ENCODE assay signal across 35 mouse cellular contexts in the genomic region with DNA sequence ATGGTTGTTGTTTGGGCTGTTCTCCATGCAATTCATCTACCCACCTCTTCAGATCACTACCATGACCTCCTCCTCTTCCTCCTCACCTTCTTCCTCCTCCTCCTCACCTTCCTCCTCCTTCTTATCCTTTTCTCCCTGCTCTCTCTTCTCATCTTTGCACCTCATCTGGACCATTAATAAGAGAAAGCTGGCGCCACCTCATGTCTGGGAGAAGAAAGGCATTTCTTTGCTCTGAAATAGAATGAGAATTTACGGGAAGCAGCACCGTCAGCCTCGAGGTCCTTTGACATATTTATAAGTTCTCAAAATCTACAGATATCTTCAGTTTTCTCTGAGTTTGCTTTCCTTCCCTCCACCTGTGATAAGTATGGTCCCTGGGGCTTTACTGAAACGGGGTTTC. TPM values are rescaled to one million over a fixed set of nuclear protein-coding genes. Genes with fewer than 3 reads are reported as not detected.
DNase-seq lines count a peak whose midpoint lies in the region; ATAC-seq and TF ChIP-seq lines count a peak whose summit lies in the region.
"Had no signal": no experiment of that assay in that cellular context is flagged by ENCODE, and none has a peak within 500 bp of the region (broad histone marks: within the 10 kb centered on the region; RNA-seq: fewer than 3 reads in every experiment).

No protein-coding gene starts in this region.

- TF ChIP-seq POLR2A in heart, adult 2 months (IDR thresholded peaks at IDR 0.05; ENCODE audit: insufficient read depth, low read depth, low read length): no peak
- no peak for TF ChIP-seq POLR2A in lung, adult 2 months (IDR thresholded peaks at IDR 0.05; ENCODE audit: borderline replicate concordance, extremely low read depth, low read depth, low read length)

- H3K27me3 ChIP-seq in heart, adult 2 months (ENCODE audit: control insufficient read depth, insufficient read depth, low read length): no peaks in the 10 kb centered on the region
- no peaks in the 10 kb centered on the region for H3K27me3 ChIP-seq in heart, embryonic 10.5 days (ENCODE audit: insufficient read depth, poor library complexity, severe bottlenecking)
- no peaks in the 10 kb centered on the region for H3K27me3 ChIP-seq in kidney, postnatal 0 days (ENCODE audit: insufficient read depth, low read length)
- no peaks in the 10 kb centered on the region for H3K27me3 ChIP-seq in lung, postnatal 0 days (replicated peaks; ENCODE audit: insufficient read depth, low read length)
- H3K27me3 ChIP-seq: embryonic facial prominence, embryonic 15.5 days; forebrain, embryonic 12.5 days; heart, embryonic 12.5 days; limb, embryonic 12.5 days; liver, embryonic 13.5 days; neural tube, embryonic 12.5 days had no signal

- ATAC-seq in kidney, postnatal 0 days (replicated peaks; ENCODE audit: low FRiP score, low read depth): no peak
- ATAC-seq in lung, postnatal 0 days: no peak
- ATAC-seq: forebrain, postnatal 0 days; hindbrain, embryonic 16.5 days; intestine, embryonic 16.5 days; midbrain, embryonic 16.5 days had no signal

- H3K27ac ChIP-seq in heart, adult 2 months: no peak overlapping the region
- no peak overlapping the region for H3K27ac ChIP-seq in heart, embryonic 10.5 days
- no peak overlapping the region for H3K27ac ChIP-seq in kidney, postnatal 0 days
- no peak overlapping the region for H3K27ac ChIP-seq in lung, postnatal 0 days (ENCODE audit: low read length)
- H3K27ac ChIP-seq: embryonic facial prominence, embryonic 10.5 days; embryonic facial prominence, embryonic 15.5 days; forebrain, embryonic 12.5 days; hindbrain, embryonic 10.5 days; limb, embryonic 12.5 days; liver, embryonic 13.5 days; midbrain, embryonic 10.5 days; neural tube, embryonic 12.5 days had no signal

- 58% methylated on average over 5 of the region's 5 CpGs for WGBS in heart, adult 2 months
- 59% methylated on average over 5 of the region's 5 CpGs for WGBS in heart, embryonic 10.5 days
- 49% methylated on average over 5 of the region's 5 CpGs for WGBS in kidney, postnatal 0 days
- WGBS in lung, postnatal 0 days: 57% methylated on average over 5 of the region's 5 CpGs
- WGBS in lung, adult 2 months: 49% methylated on average over 5 of the region's 5 CpGs

- DNase-seq in heart, adult 2 months: no peak
- no peak for DNase-seq in heart, embryonic 10.5 days (ENCODE audit: low spot score)
- DNase-seq in kidney, postnatal 0 days (ENCODE audit: low spot score): no peak
- no peak for DNase-seq in kidney, adult 18-20 months
- DNase-seq in lung, postnatal 0 days (ENCODE audit: low spot score): peak; percentile 36
- no peak for DNase-seq in lung, adult 2 months
- no peak for DNase-seq in embryo, embryonic 11 days
- DNase-seq: adrenal gland, postnatal 36 days; cerebellum, adult 2 months; cerebellum, postnatal 14 days; forebrain, postnatal 0 days; gastrocnemius, postnatal 25 days; heart, postnatal 10 days; kidney, postnatal 4 days; layer of hippocampus, adult 9-11 months; liver, embryonic 13.5 days; lung, embryonic 14.5 days; right cerebral cortex, adult 18-20 months; spleen, adult 18-20 months; thymus, adult 18-20 months; thymus, postnatal 25 days had no signal

- intact Hi-C loops in heart, adult 2 months (cut with DNase I): no loop called here

- no peaks in the 10 kb centered on the region for H3K79me2 ChIP-seq in heart, adult 2 months (replicated peaks; ENCODE audit: control insufficient read depth, insufficient read depth, low read length)

- no peak overlapping the region for H3K9ac ChIP-seq in heart, adult 2 months (ENCODE audit: low read depth, low read length)
- H3K9ac ChIP-seq in kidney, postnatal 0 days (ENCODE audit: low read depth, low read length): no peak overlapping the region
- H3K9ac ChIP-seq in lung, postnatal 0 days (replicated peaks; ENCODE audit: low read depth): no peak overlapping the region
- H3K9ac ChIP-seq: embryonic facial prominence, embryonic 15.5 days; forebrain, embryonic 12.5 days; forebrain, postnatal 0 days; heart, embryonic 12.5 days; limb, embryonic 12.5 days; liver, embryonic 13.5 days; lung, embryonic 14.5 days; neural tube, embryonic 12.5 days had no signal

- H3K9me3 ChIP-seq in heart, embryonic 10.5 days: no peaks in the 10 kb centered on the region
- H3K9me3 ChIP-seq in kidney, postnatal 0 days (replicated peaks; ENCODE audit: low read length): no peaks in the 10 kb centered on the region
- no peaks in the 10 kb centered on the region for H3K9me3 ChIP-seq in lung, postnatal 0 days (ENCODE audit: low read length)
- H3K9me3 ChIP-seq: embryonic facial prominence, embryonic 15.5 days; forebrain, embryonic 12.5 days; heart, embryonic 12.5 days; hindbrain, embryonic 10.5 days; limb, embryonic 12.5 days; liver, embryonic 13.5 days; midbrain, embryonic 10.5 days; neural tube, embryonic 12.5 days had no signal

- TF ChIP-seq EP300 in heart, adult 2 months (IDR thresholded peaks at IDR 0.05; ENCODE audit: insufficient read depth, low read depth, low read length): no peak
- no peak for TF ChIP-seq EP300 in lung, postnatal 0 days (IDR thresholded peaks at IDR 0.05)

- no peaks in the 10 kb centered on the region for H3K4me1 ChIP-seq in heart, adult 2 months (ENCODE audit: control insufficient read depth, insufficient read depth, low read length)
- H3K4me1 ChIP-seq in heart, embryonic 10.5 days: no peaks in the 10 kb centered on the region
- no peaks in the 10 kb centered on the region for H3K4me1 ChIP-seq in kidney, postnatal 0 days (replicated peaks; ENCODE audit: insufficient read depth, low read length)
- H3K4me1 ChIP-seq in lung, postnatal 0 days (ENCODE audit: insufficient read depth, low read depth, low read length): no peaks in the 10 kb centered on the region
- no peaks in the 10 kb centered on the region for H3K4me1 ChIP-seq in lung, adult 2 months (ENCODE audit: control insufficient read depth, insufficient read depth, low read length)
- H3K4me1 ChIP-seq: embryonic facial prominence, embryonic 10.5 days; embryonic facial prominence, embryonic 15.5 days; forebrain, embryonic 12.5 days; heart, embryonic 12.5 days; hindbrain, embryonic 10.5 days; limb, embryonic 12.5 days; liver, embryonic 13.5 days; midbrain, embryonic 10.5 days; neural tube, embryonic 12.5 days had no signal

- H3K36me3 ChIP-seq in heart, adult 2 months (ENCODE audit: control insufficient read depth, insufficient read depth, low read length): no peaks in the 10 kb centered on the region
- H3K36me3 ChIP-seq in heart, embryonic 10.5 days: no peaks in the 10 kb centered on the region
- no peaks in the 10 kb centered on the region for H3K36me3 ChIP-seq in kidney, postnatal 0 days (ENCODE audit: insufficient read depth, low read length)
- no peaks in the 10 kb centered on the region for H3K36me3 ChIP-seq in lung, postnatal 0 days (ENCODE audit: insufficient read depth, low read length)
- H3K36me3 ChIP-seq: embryonic facial prominence, embryonic 10.5 days; embryonic facial prominence, embryonic 15.5 days; forebrain, embryonic 12.5 days; heart, embryonic 12.5 days; hindbrain, embryonic 10.5 days; limb, embryonic 12.5 days; liver, embryonic 13.5 days; midbrain, embryonic 10.5 days; neural tube, embryonic 12.5 days had no signal

- H3K4me3 ChIP-seq in heart, adult 2 months: no peak overlapping the region
- H3K4me3 ChIP-seq in heart, embryonic 10.5 days: no peak overlapping the region
- no peak overlapping the region for H3K4me3 ChIP-seq in kidney, postnatal 0 days (replicated peaks; ENCODE audit: low read depth, low read length)
- H3K4me3 ChIP-seq in lung, postnatal 0 days (ENCODE audit: low read depth, low read length): no peak overlapping the region
- no peak overlapping the region for H3K4me3 ChIP-seq in lung, adult 2 months (replicated peaks; ENCODE audit: extremely low read depth, low read depth, low read length)
- H3K4me3 ChIP-seq: embryonic facial prominence, embryonic 10.5 days; embryonic facial prominence, embryonic 15.5 days; forebrain, embryonic 12.5 days; heart, embryonic 12.5 days; hindbrain, embryonic 10.5 days; limb, embryonic 12.5 days; liver, embryonic 13.5 days; midbrain, embryonic 10.5 days; myocyte; neural tube, embryonic 12.5 days had no signal

- peak; percentile 18; the same call in 1 of the 2 replicates for TF ChIP-seq CTCF in heart, adult 2 months (IDR thresholded peaks at IDR 0.05)
- peak; percentile 49; the same call in 1 of the 2 replicates for TF ChIP-seq CTCF in kidney, postnatal 0 days (IDR thresholded peaks at IDR 0.05; ENCODE audit: low read depth)
- peak; percentile 47 for TF ChIP-seq CTCF in lung, postnatal 0 days (IDR thresholded peaks at IDR 0.05)
- TF ChIP-seq CTCF in lung, adult 2 months (IDR thresholded peaks at IDR 0.05; ENCODE audit: insufficient read depth, low read length): no peak

- no peak overlapping the region for H3K4me2 ChIP-seq in kidney, postnatal 0 days (ENCODE audit: low read length)
- H3K4me2 ChIP-seq in lung, postnatal 0 days (replicated peaks; ENCODE audit: low read depth, low read length): no peak overlapping the region
- H3K4me2 ChIP-seq: embryonic facial prominence, embryonic 15.5 days; forebrain, embryonic 12.5 days; heart, embryonic 12.5 days; limb, embryonic 12.5 days; liver, embryonic 13.5 days; lung, embryonic 14.5 days; neural tube, embryonic 12.5 days had no signal

RNA-seq across cellular contexts. Expression of a gene that starts 15.1 kb away (rescaled TPM):
- total RNA-seq in heart, adult 2 months (2021): not detected
- polyA plus RNA-seq in heart, adult 2 months (2012; rRNA removed): 0.26 TPM in 1 of 2 replicates, not detected in the other
- 0.47 and 0.57 TPM in 2 replicates for polyA plus RNA-seq in heart, embryonic 10.5 days (2016; fragmentation: Nextera tagmentation; extraction: Ambion mirVana)
- 12.8 and 16.0 TPM in 2 replicates for polyA plus RNA-seq in kidney, postnatal 0 days (2015; fragmentation: Nextera tagmentation; extraction: Ambion mirVana)
- polyA plus RNA-seq in lung, postnatal 0 days (2015; fragmentation: Nextera tagmentation; extraction: Ambion mirVana): 4.6 and 5.3 TPM in 2 replicates
- polyA plus RNA-seq in lung, adult 2 months (2012; rRNA removed): 1.9 and 2.8 TPM in 2 replicates
- total RNA-seq: adrenal gland, postnatal 36 days; gastrocnemius, postnatal 25 days; left cerebral cortex, adult 18-20 months; megakaryocyte progenitor cell, adult 5-6 weeks had no signal
- polyA plus RNA-seq: embryonic facial prominence, embryonic 10.5 days; forebrain, embryonic 12.5 days; hindbrain, embryonic 10.5 days; limb, embryonic 12.5 days; midbrain, embryonic 10.5 days; myocyte; neural tube, embryonic 12.5 days had no signal
